Mouse (Mus musculus) heart, postnatal 36 days (tissue): ENCODE measurements around the gene Avpr2. TPM values are rescaled to one million over a fixed set of nuclear protein-coding genes. Genes with fewer than 3 reads are reported as not detected.
A peak's percentile ranks its signal among the peaks of the same experiment; 100 is the strongest.

Source experiments
- DNase-seq, 2 experiments: peaks; one replicate each; pipeline ENCODE4 v3.0.0; 2021 to 2022
- intact Hi-C: fragments of 180-260 bp; cut with DNase I; formaldehyde crosslinking; loops from one replicate; pipeline ENCODE4 v1.15.1; 2025
- total RNA-seq, 2 experiments: library from RNA; stranded (reverse); gene quantifications; 2 replicates each; pipeline ENCODE4 v1.2.3; 2021

Gene Avpr2
- not detected for total RNA-seq

DNA sequence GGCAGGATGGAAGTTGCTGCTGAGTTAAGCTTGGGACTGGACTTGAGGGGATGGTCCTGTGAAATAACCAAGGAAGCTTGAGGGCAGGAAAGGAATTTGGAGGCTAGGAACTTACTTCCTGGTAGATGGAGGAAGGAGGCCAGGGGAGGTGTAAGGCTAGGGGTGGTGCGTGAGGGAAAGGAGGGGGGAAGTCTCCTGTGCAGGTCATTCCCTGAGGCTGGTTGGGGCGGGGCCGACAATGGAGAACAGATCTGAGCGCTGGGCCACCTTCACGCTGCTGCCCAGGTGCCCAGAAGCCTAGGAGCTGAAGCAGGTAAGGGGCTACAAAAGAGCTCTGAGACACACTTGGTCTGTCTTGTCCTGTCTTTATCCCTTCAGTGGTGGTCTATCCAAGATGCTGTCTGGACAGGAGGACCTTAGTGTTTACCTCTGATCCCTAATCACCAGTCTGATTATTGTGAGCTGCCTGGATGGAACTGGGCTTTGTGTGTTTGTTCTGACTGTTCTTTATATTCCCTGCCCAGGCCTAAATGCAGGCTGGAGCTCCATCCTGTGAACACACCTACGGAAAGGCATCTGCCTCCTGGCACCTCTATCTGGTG, at the start of gene Avpr2:
Gene Avpr2, plus strand, starts transcription at position 552 of the 602 bp plus-strand sequence.
- DNase-seq, result no peak
- intact Hi-C loops, result no loop called here

DNA sequence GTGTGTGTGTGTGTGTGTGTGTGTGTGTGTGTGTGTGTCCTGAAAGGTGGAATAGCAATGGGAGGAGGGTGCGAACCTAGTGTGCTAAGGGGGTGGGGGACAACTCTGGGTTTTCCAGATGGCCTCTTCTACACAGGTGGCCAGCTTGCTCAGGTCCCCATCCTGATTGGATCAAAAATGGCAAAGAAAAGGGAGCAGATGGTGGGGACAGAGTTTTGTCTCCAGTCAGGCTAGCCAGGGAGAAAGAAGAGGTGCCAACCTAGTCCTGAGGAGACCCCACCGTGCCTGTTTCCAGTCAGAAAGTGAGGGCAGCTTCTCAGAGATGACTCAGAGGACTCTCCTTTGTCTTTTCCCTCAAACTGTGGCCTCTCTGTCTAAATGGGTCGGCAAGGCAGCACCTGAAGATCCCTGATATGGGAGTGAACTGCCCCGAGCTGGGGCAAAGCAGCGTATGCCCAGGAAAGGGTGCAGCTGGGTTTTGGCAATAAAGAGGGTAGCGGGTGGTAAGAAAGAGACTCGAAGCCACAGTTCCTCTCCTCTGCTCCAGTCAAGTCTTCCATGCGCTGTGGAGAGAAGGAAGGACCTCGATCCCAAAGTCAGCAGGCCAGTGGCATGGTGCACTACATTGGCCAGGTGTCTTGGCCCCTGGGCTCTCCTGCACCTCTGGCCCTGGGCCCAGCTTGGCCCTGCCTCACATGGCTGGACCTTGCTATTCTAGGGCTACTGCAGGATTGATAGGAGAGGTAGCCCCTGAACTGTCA, 37.4 kb upstream of the Avpr2 start:
- intact Hi-C loops, result no loop called here

DNA sequence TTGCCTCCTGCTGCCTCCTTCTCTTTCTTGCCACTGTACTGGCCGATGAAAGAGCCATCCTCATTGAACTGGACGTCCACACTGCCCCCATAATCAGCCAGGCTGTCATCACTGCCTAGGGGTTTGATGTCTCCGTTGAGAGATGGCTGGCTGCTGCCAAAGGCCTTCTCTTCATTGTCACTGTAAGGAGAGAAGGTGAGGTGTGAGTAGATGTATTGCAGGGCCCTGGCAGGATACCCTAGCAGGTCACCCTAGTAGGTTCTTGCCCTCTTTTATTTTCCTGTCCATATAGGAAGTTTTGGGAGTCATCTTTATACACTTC, 36.9 kb upstream of the Avpr2 start:
- intact Hi-C loops, result no loop called here
- no peak for DNase-seq

More for the DNA sequence above, 37.4 kb upstream of the Avpr2 start:
- no peak for DNase-seq

GRCm38 (mm10) chrX:73864692-73865091, 27.2 kb upstream of the Avpr2 start:
- intact Hi-C loops, result no loop called here
- DNase-seq, result no peak

DNA sequence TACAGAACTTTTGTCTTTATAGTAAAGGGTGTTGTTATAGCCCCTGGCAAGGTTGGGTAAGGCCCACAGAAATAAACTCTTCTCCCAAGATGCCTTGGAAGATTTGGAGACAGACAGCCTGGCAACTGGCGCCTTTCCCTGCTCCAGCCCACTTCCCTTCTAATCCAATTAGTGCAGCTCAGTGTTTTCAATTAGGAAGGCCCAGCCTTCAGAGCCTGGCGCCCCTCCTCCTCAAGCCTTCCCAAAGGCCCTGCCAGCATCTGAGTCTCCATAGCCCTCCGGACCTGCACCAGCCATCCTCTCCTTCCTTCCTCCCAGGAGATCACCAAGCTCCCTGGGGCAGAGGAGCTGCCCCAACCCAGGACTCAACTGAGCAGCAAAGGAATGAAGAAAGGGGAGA, 24.6 kb upstream of the Avpr2 start:
- intact Hi-C loops, result no loop called here
- DNase-seq, result no peak

DNA sequence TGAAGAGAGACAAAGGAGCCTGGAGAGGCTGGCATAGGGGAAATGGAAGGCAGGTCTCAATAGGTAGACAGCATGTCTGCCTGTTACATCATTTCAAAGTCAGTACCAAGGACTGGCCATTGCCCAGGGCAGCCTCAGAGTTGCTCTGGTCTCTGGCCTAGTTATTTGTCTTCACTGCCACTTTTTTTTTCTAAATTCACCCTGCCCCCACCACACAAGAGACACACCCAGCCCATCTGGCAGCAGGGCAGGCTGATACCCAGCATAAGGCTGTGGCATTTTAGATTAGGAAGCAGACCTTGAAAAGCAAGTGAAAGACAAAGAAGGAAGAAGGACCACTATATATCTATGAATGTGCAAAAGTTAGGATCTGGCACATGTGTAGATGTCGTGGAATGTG, 24.1 kb upstream of the Avpr2 start:
- intact Hi-C loops, result no loop called here
- no peak for DNase-seq

GRCm38 (mm10) chrX:73869334-73869733, 22.6 kb upstream of the Avpr2 start:
- peak in 1 of 2 experiments; percentile 38 for DNase-seq
- intact Hi-C loops, result no loop called here

GRCm38 (mm10) chrX:73871474-73871873, 20.4 kb upstream of the Avpr2 start:
- intact Hi-C loops, result no loop called here
- no peak for DNase-seq

- intact Hi-C loops, result no loop called here
- no peak for DNase-seq
Measured at GRCm38 (mm10) chrX:73871956-73872355, 19.9 kb upstream of the Avpr2 start.

DNA sequence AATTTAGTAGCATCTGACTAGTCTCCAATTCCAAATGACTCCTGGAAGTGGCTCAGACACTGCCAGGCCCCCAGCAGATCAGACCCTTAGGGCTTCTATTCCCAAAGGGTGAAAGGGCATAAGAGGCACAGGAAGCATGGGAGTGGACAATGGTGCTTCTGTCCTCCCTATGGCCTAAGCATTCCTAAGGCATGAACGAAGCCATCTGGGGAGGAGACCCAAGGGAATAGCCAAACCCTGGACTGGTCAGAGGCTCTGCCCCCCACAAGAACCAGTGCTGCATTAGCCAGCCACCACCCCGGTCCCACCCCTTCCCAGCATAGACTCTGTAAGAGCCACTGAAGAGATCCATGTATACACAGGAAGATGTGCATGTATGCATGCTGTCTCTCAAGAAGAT, 16.0 kb upstream of the Avpr2 start:
- no peak for DNase-seq
- intact Hi-C loops, result no loop called here

DNA sequence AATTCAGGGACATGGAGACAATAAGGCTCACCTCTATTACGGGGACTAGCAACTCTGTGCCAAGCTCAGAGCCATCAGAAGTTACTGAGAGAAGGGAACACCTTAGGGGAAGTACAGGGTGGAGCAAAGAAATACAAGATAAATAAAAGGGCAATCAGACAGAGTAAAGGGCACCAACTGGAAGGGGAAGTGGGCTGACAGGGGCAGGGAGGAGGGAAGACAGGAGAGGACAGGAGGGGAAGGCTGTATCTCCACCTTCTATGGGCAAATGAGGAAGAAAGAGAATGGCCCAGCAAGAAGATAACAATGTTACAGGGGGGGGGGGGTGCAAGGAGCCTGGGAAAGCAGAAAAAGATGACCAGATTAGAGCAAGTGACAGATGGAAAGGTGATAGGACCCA, 14.9 kb upstream of the Avpr2 start:
- intact Hi-C loops, result no loop called here
- no peak for DNase-seq

- DNase-seq, result peak; percentile 9 to 16
- intact Hi-C loops, result no loop called here
Measured at GRCm38 (mm10) chrX:73880194-73881035, 11.5 kb upstream of the Avpr2 start.

DNA sequence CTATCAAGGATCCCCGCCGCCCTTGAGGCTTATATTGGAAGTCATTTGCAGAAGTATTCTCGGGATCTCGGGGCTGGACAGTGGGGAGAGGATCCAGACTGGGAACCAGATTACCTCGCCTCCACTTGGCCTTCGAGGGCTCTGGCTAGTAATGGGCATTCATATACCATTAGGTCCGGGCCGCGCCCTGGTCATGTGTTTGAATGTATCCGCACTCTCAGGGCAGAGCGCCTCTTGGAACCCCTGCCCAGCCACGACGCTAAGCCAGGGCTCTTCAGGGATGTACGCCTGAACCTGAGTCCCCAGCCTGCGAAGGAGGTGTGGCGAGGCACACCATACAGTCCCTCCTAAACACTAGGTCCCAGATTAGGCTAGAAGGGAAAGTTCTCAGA, 10.9 kb upstream of the Avpr2 start:
- intact Hi-C loops, result no loop called here
- DNase-seq, result no peak

DNA sequence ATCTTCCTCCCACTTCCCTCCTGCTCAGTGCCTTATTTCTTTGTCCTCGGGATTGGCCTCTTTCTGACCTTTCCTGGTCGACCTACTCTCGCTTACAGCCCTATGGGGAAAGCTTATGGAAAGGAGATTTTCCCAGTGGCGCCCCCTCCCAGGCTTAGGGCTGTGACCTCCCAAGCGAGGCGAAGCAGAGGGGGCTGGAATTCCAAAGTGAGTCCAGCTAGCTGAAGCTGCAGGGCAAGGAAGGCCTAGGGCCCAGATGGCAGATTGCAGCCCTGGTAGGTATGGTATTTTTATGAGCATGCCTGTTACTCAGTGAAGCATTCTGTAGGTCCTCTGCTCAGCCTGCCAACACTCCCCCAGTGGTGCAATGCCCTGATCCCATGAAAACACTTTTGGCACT, 10.4 kb upstream of the Avpr2 start:
- intact Hi-C loops, result no loop called here

DNA sequence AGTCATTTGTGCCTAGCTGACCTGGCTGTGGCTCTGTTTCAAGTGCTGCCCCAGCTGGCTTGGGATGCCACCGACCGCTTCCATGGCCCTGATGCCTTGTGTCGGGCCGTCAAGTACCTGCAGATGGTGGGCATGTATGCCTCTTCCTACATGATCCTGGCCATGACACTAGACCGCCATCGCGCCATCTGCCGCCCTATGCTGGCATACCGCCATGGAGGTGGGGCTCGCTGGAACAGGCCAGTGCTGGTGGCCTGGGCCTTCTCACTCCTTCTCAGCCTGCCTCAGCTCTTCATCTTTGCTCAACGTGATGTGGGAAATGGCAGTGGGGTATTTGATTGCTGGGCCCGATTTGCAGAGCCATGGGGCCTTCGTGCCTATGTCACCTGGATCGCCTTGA, 931 bp downstream of the Avpr2 start:
- intact Hi-C loops, result no loop called here
- DNase-seq, result no peak

More for the DNA sequence above, 10.4 kb upstream of the Avpr2 start:
- no peak for DNase-seq

DNA sequence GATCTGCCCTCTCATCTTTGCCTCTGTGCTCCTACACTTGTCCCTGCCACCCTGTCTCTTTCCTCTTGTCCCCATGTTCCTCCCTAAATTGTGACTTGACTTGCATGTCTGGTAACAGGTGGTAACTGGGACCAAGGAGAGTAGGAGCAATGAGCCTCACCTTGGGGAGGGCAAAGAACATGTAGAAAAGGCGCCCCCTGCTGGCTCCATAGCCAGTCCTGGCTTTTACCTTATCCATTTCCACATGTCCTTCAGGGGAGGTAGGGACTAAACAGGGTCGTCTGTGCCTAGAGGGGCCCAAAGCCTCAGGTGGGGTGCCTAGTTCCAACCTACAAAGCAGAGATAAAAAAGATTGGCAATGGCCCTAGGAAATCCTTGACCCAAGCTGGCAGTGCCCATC, 3.8 kb downstream of the Avpr2 start, which contains the start of gene L1cam:
Gene L1cam, minus strand, starts transcription at position 387 of the 400 bp plus-strand sequence.
- intact Hi-C loops, result loop anchor here (1.0 kb wide), 1 partner anchor 97 kb away; no protein-coding TSS in a partner anchor
- peak; percentile 38 to 59 for DNase-seq

DNA sequence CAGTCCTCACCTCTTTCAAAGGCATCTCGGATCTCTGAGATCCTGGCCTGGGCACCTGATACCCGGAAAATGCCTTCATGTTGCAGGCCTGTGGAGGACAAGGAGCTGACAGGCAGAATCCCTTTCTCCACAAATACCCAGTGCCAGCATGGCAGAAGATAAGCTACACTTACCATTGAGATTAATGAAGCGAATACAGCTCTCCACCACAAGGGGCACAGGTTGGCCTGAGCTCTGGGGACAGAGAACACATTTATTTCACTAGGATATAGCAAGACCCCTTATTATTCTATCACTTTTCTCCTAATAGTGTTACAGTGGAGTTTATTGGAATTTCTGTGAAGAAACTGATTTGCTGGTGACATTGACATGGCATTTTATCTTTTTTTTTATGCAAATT, 6.1 kb downstream of the Avpr2 start:
- no peak for DNase-seq
- intact Hi-C loops, result no loop called here

DNA sequence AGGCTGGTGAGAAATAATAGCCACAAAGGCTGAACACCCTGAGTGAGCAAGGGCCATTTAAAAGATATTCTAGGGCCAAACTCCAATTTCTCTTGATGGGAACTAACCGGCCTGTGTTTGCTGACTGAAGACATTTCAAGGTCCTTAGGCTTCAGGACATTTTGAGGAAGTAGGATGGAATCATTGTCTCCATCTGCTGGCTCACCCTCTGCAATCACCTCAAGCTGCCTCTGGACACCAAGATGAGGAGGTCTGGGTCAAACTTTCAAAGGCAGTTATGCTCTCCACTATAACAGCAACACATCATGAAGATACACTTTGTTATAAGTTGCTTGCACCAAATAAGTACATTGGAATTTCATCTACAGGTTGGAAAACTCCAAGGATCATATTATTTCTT, 18.1 kb downstream of the Avpr2 start:
- intact Hi-C loops, result no loop called here
- DNase-seq, result no peak

- intact Hi-C loops, result no loop called here
- no peak for DNase-seq
Measured at GRCm38 (mm10) chrX:73910451-73910850, 18.5 kb downstream of the Avpr2 start.

GRCm38 (mm10) chrX:73911156-73911555, 19.3 kb downstream of the Avpr2 start:
- peak in 1 of 2 experiments; percentile 19 for DNase-seq

GRCm38 (mm10) chrX:73911588-73911987, 19.7 kb downstream of the Avpr2 start:
- intact Hi-C loops, result no loop called here
- DNase-seq, result no peak

More at GRCm38 (mm10) chrX:73911156-73911555, 19.3 kb downstream of the Avpr2 start:
- intact Hi-C loops, result no loop called here
